ENCODE assay signal across 17 mouse cellular contexts in the genomic region with DNA sequence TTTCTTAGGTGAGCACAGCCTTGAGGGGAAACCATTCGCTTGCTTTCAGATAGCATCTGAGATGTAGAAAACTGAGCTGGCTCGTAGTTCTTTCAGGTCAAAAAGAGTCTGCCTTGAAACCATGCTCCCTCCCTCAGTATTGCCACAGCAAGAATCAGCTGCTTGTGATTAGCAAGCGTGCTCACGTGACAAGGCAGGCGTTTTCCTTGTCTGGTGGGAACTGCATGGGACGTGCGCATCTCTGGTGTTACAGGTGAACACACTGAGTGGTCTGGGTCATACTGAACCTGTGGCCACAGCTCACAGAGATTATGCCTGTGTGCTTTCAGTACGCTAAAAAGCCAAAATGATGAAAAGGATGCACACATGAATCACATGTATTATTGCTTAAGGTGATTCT.
DNase-seq lines count a peak whose midpoint lies in the region; ATAC-seq lines count a peak whose summit lies in the region.
"Had no signal": no experiment of that assay in that cellular context is flagged by ENCODE, and none has a peak within 500 bp of the region (broad histone marks: within the 10 kb centered on the region; RNA-seq: fewer than 3 reads in every experiment).

No protein-coding gene starts in this region.

- no peaks in the 10 kb centered on the region for H3K36me3 ChIP-seq in hindbrain, embryonic 12.5 days
- H3K36me3 ChIP-seq in midbrain, embryonic 13.5 days, result peaks cover 3% of the 10 kb centered on the region; the same call in 1 of the 2 replicates

- H3K9me3 ChIP-seq in hindbrain, embryonic 12.5 days (replicated peaks), result no peaks in the 10 kb centered on the region
- H3K9me3 ChIP-seq in midbrain, embryonic 13.5 days, result no peaks in the 10 kb centered on the region
- H3K9me3 ChIP-seq: heart, embryonic 13.5 days had no signal

- no peak overlapping the region for H3K9ac ChIP-seq in hindbrain, embryonic 12.5 days
- no peak overlapping the region for H3K9ac ChIP-seq in midbrain, embryonic 13.5 days (replicated peaks)
- H3K9ac ChIP-seq: heart, embryonic 13.5 days; liver, embryonic 14.5 days had no signal

- peak; percentile 28 for DNase-seq in embryo, embryonic 10 days (ENCODE audit: low spot score)
- DNase-seq in embryo, embryonic 9.5 days (ENCODE audit: extremely low spot score), result no peak
- DNase-seq in embryo, embryonic 11 days, result peak; percentile 55
- no peak for DNase-seq in adrenal gland, adult 2 months
- DNase-seq in heart, adult 9 months (ENCODE audit: low spot score in 2 of 2), result no peak
- no peak for DNase-seq in heart, adult 18-20 months
- DNase-seq: adrenal gland, postnatal 14 days; cerebellum, postnatal 25 days; gastrocnemius, adult 2 months; lung, postnatal 14 days; spleen, adult 18-20 months had no signal

- H3K4me3 ChIP-seq in hindbrain, embryonic 12.5 days, result no peak overlapping the region
- no peak overlapping the region for H3K4me3 ChIP-seq in midbrain, embryonic 13.5 days (replicated peaks)
- H3K4me3 ChIP-seq: erythroblast, embryonic 14.5 days; gastrocnemius, adult 2 months; heart, embryonic 13.5 days had no signal

- peak; percentile 80 for ATAC-seq in hindbrain, embryonic 12.5 days (ENCODE audit: low FRiP score)
- peak; percentile 59; the same call in 1 of the 2 replicates for ATAC-seq in midbrain, embryonic 13.5 days
- ATAC-seq: inflammation-experienced regulatory T-cells, adult 6 months had no signal

- H3K27ac ChIP-seq in hindbrain, embryonic 12.5 days, result peak overlapping the region; percentile 45; the same call in 1 of the 2 replicates
- H3K27ac ChIP-seq in midbrain, embryonic 13.5 days, result peak overlapping the region; percentile 22; the same call in 1 of the 2 replicates
- H3K27ac ChIP-seq: gastrocnemius, adult 2 months; heart, embryonic 13.5 days; liver, embryonic 14.5 days had no signal

- peaks cover 8% of the 10 kb centered on the region; the same call in 1 of the 2 replicates for H3K4me1 ChIP-seq in hindbrain, embryonic 12.5 days
- H3K4me1 ChIP-seq in midbrain, embryonic 13.5 days (replicated peaks), result peaks cover 17% of the 10 kb centered on the region

- H3K27me3 ChIP-seq in hindbrain, embryonic 12.5 days, result no peaks in the 10 kb centered on the region
- H3K27me3 ChIP-seq in midbrain, embryonic 13.5 days, result no peaks in the 10 kb centered on the region
- H3K27me3 ChIP-seq: heart, embryonic 13.5 days had no signal

- 54% methylated on average over 8 of the region's 8 CpGs for WGBS in hindbrain, embryonic 12.5 days
- WGBS in midbrain, embryonic 13.5 days, result 54% methylated on average over 8 of the region's 8 CpGs

- H3K4me2 ChIP-seq in hindbrain, embryonic 12.5 days (replicated peaks), result no peak overlapping the region
- H3K4me2 ChIP-seq in midbrain, embryonic 13.5 days (replicated peaks), result no peak overlapping the region
- H3K4me2 ChIP-seq: heart, embryonic 13.5 days had no signal

Comparison
In these comparisons a context has a peak if more than half of its experiments do, and no peak if none do; other contexts are left out.
1. DNase-seq: peak in embryo, embryonic 10 days (single experiment) and embryo, embryonic 11 days (single experiment); none in embryo, embryonic 9.5 days (single experiment), adrenal gland, adult 2 months (single experiment), heart, adult 9 months (0 of 2) and heart, adult 18-20 months (0 of 2).